Mouse (Mus musculus): ENCODE measurements around the gene Aplf.

GRCm38 (mm10) chr6:87621281-87621680 lies 50.7 kb downstream of the Aplf start:
- TF ChIP-seq CTCF (IDR thresholded peaks at IDR 0.05; ENCODE audit: insufficient read depth, low read depth, low read length) (no peak), POLR2A (IDR thresholded peaks at IDR 0.05; ENCODE audit: insufficient read depth, low read depth, low read length) (no peak)

Measured in olfactory bulb, adult 2 months (tissue).